Mouse (Mus musculus): ENCODE results near the gene Dhx37.

DNA sequence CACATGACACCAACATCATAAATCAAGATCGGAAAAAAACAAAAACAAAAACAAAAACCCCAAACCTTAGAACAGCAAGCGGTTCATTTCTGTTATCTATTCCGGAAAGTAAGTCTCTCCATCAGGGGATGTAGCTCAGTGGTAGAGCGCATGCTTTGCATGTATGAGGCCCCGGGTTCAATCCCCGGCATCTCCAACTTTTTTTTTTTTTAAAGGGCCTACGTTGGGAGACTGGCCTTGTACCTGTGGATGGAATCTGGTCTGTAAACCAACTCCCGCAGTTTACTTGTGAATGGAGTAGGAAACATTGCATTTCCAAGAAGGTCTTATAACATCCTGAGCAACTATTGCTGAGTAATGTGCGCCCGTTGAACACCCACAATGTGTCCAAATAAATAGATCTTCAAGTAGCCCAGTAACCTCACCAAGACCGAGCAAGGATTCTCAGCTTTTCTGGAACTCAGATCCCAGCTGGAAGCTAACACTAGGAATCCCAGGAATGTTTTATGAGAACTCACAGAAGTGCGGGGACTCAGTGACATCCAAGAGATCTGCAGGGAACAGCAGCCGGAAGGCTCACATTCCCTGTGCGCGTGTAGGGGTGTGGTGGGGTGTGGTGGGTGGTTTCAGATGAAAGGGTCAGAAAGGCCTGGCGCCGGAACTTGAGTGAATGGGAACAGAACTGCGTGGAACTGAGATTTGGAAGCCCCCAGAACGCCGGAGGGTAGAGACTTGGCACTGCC lies 24.4 kb downstream of the Dhx37 start:
- TF ChIP-seq CTCF (IDR thresholded peaks at IDR 0.05) (no peak), EP300 (IDR thresholded peaks at IDR 0.05; ENCODE audit: insufficient read depth, low read depth, low read length) (no peak), POLR2A (IDR thresholded peaks at IDR 0.05; ENCODE audit: insufficient read depth, low read depth, low read length) (no peak)
